Mouse (Mus musculus) C2C12 (cell line): Measurements from ENCODE around the gene Izumo1r. TPM values are rescaled to one million over a fixed set of nuclear protein-coding genes. Genes with fewer than 3 reads are reported as not detected.

Source experiments
- H3K27me3 ChIP-seq: one replicate; pipeline ENCODE4 v1.6.1; 2011; ENCODE audit not compliant: control insufficient read depth, insufficient read depth, insufficient read length
- H3K36me3 ChIP-seq: one replicate; pipeline ENCODE4 v1.6.1; 2011; ENCODE audit not compliant: control insufficient read depth, insufficient read depth
- H3K4me3 ChIP-seq: one replicate; pipeline ENCODE4 v1.5.1; 2011; ENCODE audit warnings: mild to moderate bottlenecking, control low read depth; ENCODE audit not compliant: poor library complexity, insufficient read depth, severe bottlenecking
- H3K79me2 ChIP-seq: one replicate; pipeline ENCODE4 v1.6.1; 2011; ENCODE audit not compliant: control insufficient read depth, insufficient read depth
- H3K79me3 ChIP-seq: one replicate; pipeline ENCODE4 v1.6.1; 2011; ENCODE audit warnings: low read depth, control low read depth
- H3ac ChIP-seq: one replicate; pipeline ENCODE3; 2011; ENCODE audit warnings: low read depth; ENCODE audit not compliant: control insufficient read depth, insufficient read length
- CEBPB ChIP-seq: IDR thresholded peaks from one replicate; pipeline ENCODE4 v1.6.1; 2011; ENCODE audit warnings: low read depth, mild to moderate bottlenecking, control low read depth, moderate library complexity
- CTCF ChIP-seq: IDR thresholded peaks from one replicate; pipeline ENCODE4 v1.5.1; 2011; ENCODE audit not compliant: control insufficient read depth, insufficient read depth, insufficient read length
- FOSL1 ChIP-seq: IDR thresholded peaks from one replicate; pipeline ENCODE4 v1.8.0; 2011; ENCODE audit warnings: mild to moderate bottlenecking, low read length; ENCODE audit not compliant: poor library complexity, insufficient read depth, severe bottlenecking
- MAX ChIP-seq: IDR thresholded peaks from one replicate; pipeline ENCODE4 v1.6.1; 2011; ENCODE audit warnings: mild to moderate bottlenecking, control low read depth
- MYOD1 ChIP-seq: IDR thresholded peaks from one replicate; pipeline ENCODE4 v1.6.1; 2011; ENCODE audit warnings: low read depth; ENCODE audit not compliant: control insufficient read depth, insufficient read length
- MYOG ChIP-seq: IDR thresholded peaks from one replicate; pipeline ENCODE4 v1.6.1; 2011; ENCODE audit not compliant: control insufficient read depth, insufficient read length; ENCODE audit errors: extremely low read depth
- USF1 ChIP-seq: IDR thresholded peaks from one replicate; pipeline ENCODE4 v1.6.1; 2011; ENCODE audit warnings: low read depth, mild to moderate bottlenecking, control low read depth, moderate library complexity
- polyA plus RNA-seq: library from polyadenylated mRNA; unstranded; fragments of >200 nt; fragmentation: generic; extraction: Trizol; gene quantifications from one replicate; pipeline ENCODE4 v1.2.1, GENCODE M21; 2012; ENCODE audit warnings: missing spikeins

Gene Izumo1r
- polyA plus RNA-seq, 1 experiment, result not detected

GRCm38 (mm10) chr9:14926593-14926992 lies 22.8 kb upstream of the Izumo1r start:
- Histone ChIP-seq H3ac (no peak overlapping the region), H3K4me3 (no peak overlapping the region), H3K27me3 (no peaks in the 10 kb centered on the region), H3K79me2 (no peaks in the 10 kb centered on the region), H3K79me3 (no peaks in the 10 kb centered on the region), H3K36me3 (no peaks in the 10 kb centered on the region)
- TF ChIP-seq MYOD1 (no peak), MAX (no peak), CEBPB (no peak)

DNA sequence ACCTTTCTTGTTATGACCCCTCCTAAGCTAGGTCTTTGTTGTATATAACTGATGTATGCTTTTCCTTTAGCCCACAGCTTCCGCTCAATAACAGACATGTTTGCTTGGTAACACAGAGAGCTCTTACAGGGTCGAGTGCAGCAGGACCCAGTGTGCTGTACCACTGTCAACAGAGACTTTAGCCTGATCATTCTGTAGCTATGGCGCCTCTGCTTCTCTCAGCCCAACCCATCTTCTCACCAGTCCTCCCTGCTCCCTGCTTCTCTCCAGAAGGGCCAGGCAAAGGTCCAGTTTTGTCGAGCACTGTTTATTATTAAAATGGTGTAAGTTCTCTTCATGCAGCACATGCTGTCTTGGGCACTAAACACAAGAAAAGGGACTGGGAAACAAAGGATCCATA lies 19.9 kb upstream of the Izumo1r start:
- TF ChIP-seq CTCF, result no peak
- TF ChIP-seq CEBPB, result no peak
- TF ChIP-seq USF1, result no peak
- no peak for TF ChIP-seq MYOD1
- no peak for TF ChIP-seq MAX
- no peak for TF ChIP-seq FOSL1
- TF ChIP-seq MYOG, result no peak
- Histone ChIP-seq H3K79me3 (no peaks in the 10 kb centered on the region), H3K36me3 (no peaks in the 10 kb centered on the region), H3K79me2 (no peaks in the 10 kb centered on the region), H3K27me3 (no peaks in the 10 kb centered on the region), H3K4me3 (no peak overlapping the region), H3ac (no peak overlapping the region)

- Histone ChIP-seq H3K79me2 (no peaks in the 10 kb centered on the region), H3K27me3 (peaks cover 3% of the 10 kb centered on the region), H3K79me3 (no peaks in the 10 kb centered on the region), H3ac (no peak overlapping the region), H3K36me3 (no peaks in the 10 kb centered on the region), H3K4me3 (no peak overlapping the region)
- TF ChIP-seq CTCF (no peak), CEBPB (no peak), USF1 (no peak), MAX (no peak), MYOD1 (no peak), FOSL1 (no peak), MYOG (no peak)
These were observed 18.3 kb upstream of the Izumo1r start for GRCm38 (mm10) chr9:14921971-14922560.

- Histone ChIP-seq H3K36me3 (no peaks in the 10 kb centered on the region), H3K79me2 (no peaks in the 10 kb centered on the region), H3K79me3 (no peaks in the 10 kb centered on the region), H3K27me3 (peaks cover 3% of the 10 kb centered on the region), H3ac (no peak overlapping the region), H3K4me3 (no peak overlapping the region)
- TF ChIP-seq CEBPB, result no peak
- TF ChIP-seq FOSL1, result no peak
- no peak for TF ChIP-seq MYOG
- no peak for TF ChIP-seq MAX
- no peak for TF ChIP-seq USF1
- TF ChIP-seq CTCF, result no peak
- no peak for TF ChIP-seq MYOD1
These were observed 17.5 kb upstream of the Izumo1r start for GRCm38 (mm10) chr9:14921254-14921653.

DNA sequence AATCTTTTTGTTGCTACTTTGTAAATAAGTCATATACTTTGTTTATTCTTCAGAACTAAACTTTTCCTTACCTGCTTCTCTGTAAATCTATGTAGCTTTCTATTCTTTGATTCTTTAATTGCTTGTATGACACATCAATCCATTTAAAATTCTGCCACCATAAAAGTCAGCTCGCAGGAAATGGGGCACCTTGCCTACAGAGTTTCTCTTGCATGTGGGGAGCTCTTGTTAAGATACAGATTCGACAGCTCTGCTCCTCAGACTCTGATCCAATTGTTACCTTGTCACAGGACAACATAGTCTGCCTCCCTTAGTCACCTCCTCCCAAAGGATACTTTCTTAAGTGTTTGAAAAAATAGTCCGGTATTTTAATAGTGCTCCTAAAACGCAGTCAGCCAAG lies 16.9 kb upstream of the Izumo1r start:
- no peak overlapping the region for H3ac ChIP-seq
- no peaks in the 10 kb centered on the region for H3K79me2 ChIP-seq
- H3K36me3 ChIP-seq, result no peaks in the 10 kb centered on the region
- H3K4me3 ChIP-seq, result no peak overlapping the region
- H3K27me3 ChIP-seq, result peaks cover 3% of the 10 kb centered on the region
- TF ChIP-seq MYOD1 (no peak), MAX (no peak), USF1 (no peak), CTCF (no peak), MYOG (no peak), CEBPB (no peak), FOSL1 (no peak)
- H3K79me3 ChIP-seq, result no peaks in the 10 kb centered on the region

DNA sequence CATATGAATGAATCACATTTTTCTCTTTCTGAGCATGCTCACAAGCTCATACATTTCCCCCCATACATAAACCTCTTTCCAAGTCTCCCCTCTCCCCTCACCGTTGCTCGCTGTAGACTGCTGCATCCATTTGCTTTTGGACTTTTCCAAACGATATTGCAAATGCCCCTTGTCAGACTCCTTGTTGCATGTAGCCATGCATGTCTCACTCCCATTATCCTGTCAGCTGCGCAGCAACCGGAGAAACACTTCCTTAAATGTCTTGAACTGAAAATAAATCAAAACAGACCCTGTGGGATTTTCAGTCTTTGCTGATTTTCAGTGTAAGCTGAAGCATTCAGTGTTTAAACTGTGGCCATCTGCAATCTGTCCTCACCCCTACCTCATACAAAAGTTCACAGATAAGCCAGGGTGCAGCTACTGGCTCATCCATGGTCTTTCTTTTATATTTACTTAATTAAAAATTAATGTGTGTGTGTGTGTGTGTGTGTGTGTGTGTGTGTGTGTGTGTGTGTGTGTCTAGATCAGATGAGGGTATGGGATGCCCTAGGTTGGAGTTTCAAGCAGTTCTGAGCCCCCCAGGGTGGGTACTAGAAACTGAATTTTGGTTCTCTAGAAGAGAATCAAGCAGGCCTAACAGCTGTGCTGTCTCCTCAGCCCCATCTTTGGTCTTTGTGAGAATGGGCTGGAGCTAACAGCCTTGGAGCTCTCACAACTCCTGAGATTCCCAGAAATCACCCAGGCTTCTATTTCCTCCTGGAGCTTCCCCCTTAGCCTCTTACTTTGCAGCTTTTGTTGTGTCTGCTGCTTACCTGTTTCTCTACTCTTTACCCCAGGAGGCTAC lies 15.3 kb upstream of the Izumo1r start:
- Histone ChIP-seq H3K36me3 (no peaks in the 10 kb centered on the region), H3K79me2 (no peaks in the 10 kb centered on the region), H3K27me3 (peaks cover 3% of the 10 kb centered on the region), H3K4me3 (no peak overlapping the region), H3K79me3 (no peaks in the 10 kb centered on the region), H3ac (no peak overlapping the region)
- TF ChIP-seq MAX, result no peak
- TF ChIP-seq CTCF, result no peak
- no peak for TF ChIP-seq MYOG
- TF ChIP-seq USF1, result no peak
